Mouse (Mus musculus): ENCODE results near the gene Pimreg.

The Pimreg gene

GRCm38 (mm10) chr11:72065103-72065502 lies 23.3 kb downstream of the Pimreg start:
- no peak for DNase-seq (ENCODE audit: low spot score)

- DNase-seq (ENCODE audit: low spot score), result no peak
These were observed 24.5 kb downstream of the Pimreg start for GRCm38 (mm10) chr11:72066330-72066729.

- no peak for DNase-seq (ENCODE audit: low spot score)
These were observed 25.5 kb downstream of the Pimreg start for GRCm38 (mm10) chr11:72067326-72067725.

- DNase-seq (ENCODE audit: low spot score), result peak; percentile 62
These were observed 26.2 kb downstream of the Pimreg start for GRCm38 (mm10) chr11:72068026-72068425.

- DNase-seq (ENCODE audit: low spot score), result no peak
These were observed 28.9 kb downstream of the Pimreg start for GRCm38 (mm10) chr11:72070733-72071132.

- no peak for DNase-seq (ENCODE audit: low spot score)
These were observed 30.6 kb downstream of the Pimreg start for GRCm38 (mm10) chr11:72072331-72072905.

GRCm38 (mm10) chr11:72074230-72074629 lies 32.4 kb downstream of the Pimreg start:
- no peak for DNase-seq (ENCODE audit: low spot score)

- DNase-seq (ENCODE audit: low spot score), result no peak
These were observed 36.2 kb downstream of the Pimreg start for GRCm38 (mm10) chr11:72078056-72078455.

- DNase-seq (ENCODE audit: low spot score), result peak; percentile 56
These were observed 36.8 kb downstream of the Pimreg start for GRCm38 (mm10) chr11:72078647-72079046.

- DNase-seq (ENCODE audit: low spot score), result no peak
These were observed 38.6 kb downstream of the Pimreg start for GRCm38 (mm10) chr11:72080461-72080860.

GRCm38 (mm10) chr11:72082601-72083000 lies 40.8 kb downstream of the Pimreg start:
- DNase-seq (ENCODE audit: low spot score), result no peak

- no peak for DNase-seq (ENCODE audit: low spot score)
These were observed 42.5 kb downstream of the Pimreg start for GRCm38 (mm10) chr11:72084337-72084736.

GRCm38 (mm10) chr11:72086251-72087046 lies 44.6 kb downstream of the Pimreg start:
- DNase-seq (ENCODE audit: low spot score), result peak; percentile 55

- no peak for DNase-seq (ENCODE audit: low spot score)
These were observed 50.6 kb downstream of the Pimreg start for GRCm38 (mm10) chr11:72092390-72092789.

- DNase-seq (ENCODE audit: low spot score), result no peak
These were observed 52.6 kb downstream of the Pimreg start for GRCm38 (mm10) chr11:72094442-72094841.

- DNase-seq (ENCODE audit: low spot score), result no peak
These were observed 54.2 kb downstream of the Pimreg start for GRCm38 (mm10) chr11:72095994-72096393.
